Mouse (Mus musculus): Measurements from ENCODE around the gene Kcnab1.
A peak's percentile ranks its signal among the peaks of the same experiment; 100 is the strongest.

The Kcnab1 gene

GRCm38 (mm10) chr3:65317876-65318537, 208.8 kb downstream of the Kcnab1 start:
- DNase-seq, result peak; percentile 13 to 59

GRCm38 (mm10) chr3:65319248-65320008, 210.2 kb downstream of the Kcnab1 start:
- DNase-seq, result peak; percentile 2 to 4

GRCm38 (mm10) chr3:65320990-65321389, 211.8 kb downstream of the Kcnab1 start:
- no peak for DNase-seq

GRCm38 (mm10) chr3:65321981-65322779, 213.0 kb downstream of the Kcnab1 start:
- no peak for DNase-seq

- no peak for DNase-seq
These were observed 216.1 kb downstream of the Kcnab1 start for GRCm38 (mm10) chr3:65325254-65325653.

GRCm38 (mm10) chr3:65328814-65329213, 219.6 kb downstream of the Kcnab1 start:
- DNase-seq, result no peak

GRCm38 (mm10) chr3:65337835-65338464, 228.8 kb downstream of the Kcnab1 start:
- no peak for DNase-seq

GRCm38 (mm10) chr3:65340173-65340951, 231.2 kb downstream of the Kcnab1 start:
- DNase-seq, result no peak

- DNase-seq, result no peak
These were observed 237.0 kb downstream of the Kcnab1 start for GRCm38 (mm10) chr3:65346176-65346575.

GRCm38 (mm10) chr3:65352278-65353127, 243.3 kb downstream of the Kcnab1 start:
- DNase-seq, result no peak

- no peak for DNase-seq
These were observed 244.3 kb downstream of the Kcnab1 start for GRCm38 (mm10) chr3:65353263-65354037.

- DNase-seq, result no peak
These were observed 246.3 kb downstream of the Kcnab1 start for GRCm38 (mm10) chr3:65355479-65355878.

- DNase-seq, result no peak
These were observed 249.1 kb downstream of the Kcnab1 start for GRCm38 (mm10) chr3:65358275-65358674.

GRCm38 (mm10) chr3:65358841-65359240, 249.7 kb downstream of the Kcnab1 start:
- DNase-seq, result peak in 1 of 2 experiments; percentile 17

- DNase-seq, result no peak
These were observed 251.2 kb downstream of the Kcnab1 start for GRCm38 (mm10) chr3:65360163-65360969.

- DNase-seq, result peak in 1 of 2 experiments; percentile 31
These were observed 254.3 kb downstream of the Kcnab1 start for GRCm38 (mm10) chr3:65363438-65363837.

- no peak for DNase-seq
These were observed 256.0 kb downstream of the Kcnab1 start for GRCm38 (mm10) chr3:65365184-65365583.

GRCm38 (mm10) chr3:65365921-65366710, 256.9 kb downstream of the Kcnab1 start:
- peak; percentile 41 to 45 for DNase-seq

- DNase-seq, result no peak
These were observed 258.8 kb downstream of the Kcnab1 start for GRCm38 (mm10) chr3:65367944-65368343.
